In the genomic region with DNA sequence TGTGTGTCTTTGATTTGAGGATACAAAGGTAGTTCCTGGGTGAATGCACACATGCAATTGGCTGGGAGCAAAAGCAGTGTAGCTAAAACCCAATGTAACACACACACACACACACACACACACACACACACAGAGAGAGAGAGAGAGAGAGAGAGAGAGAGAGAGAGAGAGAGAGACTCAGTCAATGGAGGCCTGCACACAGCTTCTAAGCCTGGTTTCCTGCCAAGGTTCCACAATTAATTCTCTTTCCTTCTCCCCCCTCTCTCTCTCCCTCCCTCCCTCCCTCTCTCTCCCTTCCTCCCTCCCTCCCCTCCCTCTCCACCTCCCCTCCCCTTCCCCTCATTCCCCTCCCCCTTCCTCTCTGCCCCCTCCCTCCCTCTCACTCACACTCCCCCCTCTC, we compare ENCODE assay signal across 24 mouse cellular contexts.
A peak's percentile ranks its signal among the peaks of the same experiment; 100 is the strongest.
DNase-seq lines count a peak whose midpoint lies in the region; ATAC-seq and TF ChIP-seq lines count a peak whose summit lies in the region.
"Had no signal": no experiment of that assay in that cellular context is flagged by ENCODE, and none has a peak within 500 bp of the region (broad histone marks: within the 10 kb centered on the region; RNA-seq: fewer than 3 reads in every experiment).

No protein-coding gene starts in this region.

- no peak overlapping the region for H3K9ac ChIP-seq in forebrain, embryonic 11.5 days (ENCODE audit: low read length)
- H3K9ac ChIP-seq in midbrain, embryonic 11.5 days (ENCODE audit: low read length): no peak overlapping the region
- H3K9ac ChIP-seq in midbrain, embryonic 13.5 days (replicated peaks): no peak overlapping the region
- no peak overlapping the region for H3K9ac ChIP-seq in limb, embryonic 14.5 days (ENCODE audit: low read depth, low read length, severe bottlenecking)
- H3K9ac ChIP-seq: embryonic facial prominence, embryonic 13.5 days; heart, embryonic 15.5 days; hindbrain, embryonic 12.5 days had no signal

- H3K27ac ChIP-seq in forebrain, embryonic 10.5 days: peak overlapping the region; percentile 53; the same call in 1 of the 2 replicates
- H3K27ac ChIP-seq in forebrain, embryonic 11.5 days (ENCODE audit: low read depth, low read length): no peak overlapping the region
- H3K27ac ChIP-seq in heart, embryonic 10.5 days: peak overlapping the region; percentile 6; the same call in 1 of the 2 replicates
- no peak overlapping the region for H3K27ac ChIP-seq in midbrain, embryonic 11.5 days (ENCODE audit: low read depth, low read length)
- H3K27ac ChIP-seq in midbrain, embryonic 13.5 days: no peak overlapping the region
- H3K27ac ChIP-seq in limb, embryonic 14.5 days (replicated peaks; ENCODE audit: low read depth, low read length): no peak overlapping the region
- H3K27ac ChIP-seq: embryonic facial prominence, embryonic 13.5 days; heart, embryonic 15.5 days had no signal

- intact Hi-C loops in heart, postnatal 36 days (cut with DNase I): no loop called here
- intact Hi-C loops in heart, postnatal 10 days (cut with DNase I): no loop called here

- DNase-seq in forebrain, embryonic 10.5 days (ENCODE audit: extremely low spot score, low spot score): no peak
- no peak for DNase-seq in forebrain, embryonic 11.5 days (ENCODE audit: low spot score)
- no peak for DNase-seq in heart, embryonic 10.5 days (ENCODE audit: low spot score)
- no peak for DNase-seq in heart, postnatal 36 days
- DNase-seq in midbrain, embryonic 11.5 days (ENCODE audit: low spot score, missing footprints): peak; percentile 51
- DNase-seq in limb, embryonic 14.5 days (ENCODE audit: low spot score): peak; percentile 69
- DNase-seq in heart, postnatal 10 days: no peak
- DNase-seq: adrenal gland, adult 8-10 months; adrenal gland, postnatal 36 days; B cell, adult 2 months; cerebellum, adult 11 months; cerebellum, adult 8-10 months; cerebellum, postnatal 14 days; embryo, embryonic 11 days; gastrocnemius, postnatal 10 days; heart, adult 18-20 months had no signal

- no peaks in the 10 kb centered on the region for H3K36me3 ChIP-seq in forebrain, embryonic 10.5 days (replicated peaks)
- H3K36me3 ChIP-seq in forebrain, embryonic 11.5 days (ENCODE audit: control insufficient read depth, insufficient read depth, low read length): no peaks in the 10 kb centered on the region
- H3K36me3 ChIP-seq in heart, embryonic 10.5 days: no peaks in the 10 kb centered on the region
- no peaks in the 10 kb centered on the region for H3K36me3 ChIP-seq in midbrain, embryonic 11.5 days (ENCODE audit: control insufficient read depth, insufficient read depth, low read length)
- no peaks in the 10 kb centered on the region for H3K36me3 ChIP-seq in midbrain, embryonic 13.5 days
- H3K36me3 ChIP-seq in limb, embryonic 14.5 days (ENCODE audit: control insufficient read depth, insufficient read depth, low read length): no peaks in the 10 kb centered on the region
- H3K36me3 ChIP-seq: embryonic facial prominence, embryonic 13.5 days; G1E; heart, embryonic 15.5 days; hindbrain, embryonic 12.5 days had no signal

- H3K27me3 ChIP-seq in forebrain, embryonic 10.5 days (ENCODE audit: poor library complexity, severe bottlenecking): no peaks in the 10 kb centered on the region
- H3K27me3 ChIP-seq in forebrain, embryonic 11.5 days (ENCODE audit: control insufficient read depth, insufficient read depth, low read length): no peaks in the 10 kb centered on the region
- no peaks in the 10 kb centered on the region for H3K27me3 ChIP-seq in heart, embryonic 10.5 days (ENCODE audit: insufficient read depth, poor library complexity, severe bottlenecking)
- no peaks in the 10 kb centered on the region for H3K27me3 ChIP-seq in midbrain, embryonic 11.5 days (ENCODE audit: control insufficient read depth, insufficient read depth, low read length)
- no peaks in the 10 kb centered on the region for H3K27me3 ChIP-seq in midbrain, embryonic 13.5 days
- H3K27me3 ChIP-seq in limb, embryonic 14.5 days (ENCODE audit: control insufficient read depth, insufficient read depth, low read length): no peaks in the 10 kb centered on the region
- H3K27me3 ChIP-seq: embryonic facial prominence, embryonic 13.5 days; heart, embryonic 15.5 days; hindbrain, embryonic 12.5 days had no signal

- no peak for TF ChIP-seq POLR2A in limb, embryonic 14.5 days (IDR thresholded peaks at IDR 0.05; ENCODE audit: borderline replicate concordance, extremely low read depth, insufficient read depth, insufficient read length)

- H3K9me3 ChIP-seq in forebrain, embryonic 10.5 days: no peaks in the 10 kb centered on the region
- H3K9me3 ChIP-seq in forebrain, embryonic 11.5 days (ENCODE audit: control insufficient read depth, low read length): no peaks in the 10 kb centered on the region
- no peaks in the 10 kb centered on the region for H3K9me3 ChIP-seq in heart, embryonic 10.5 days
- no peaks in the 10 kb centered on the region for H3K9me3 ChIP-seq in midbrain, embryonic 11.5 days (ENCODE audit: control insufficient read depth, low read length)
- H3K9me3 ChIP-seq in midbrain, embryonic 13.5 days: no peaks in the 10 kb centered on the region
- H3K9me3 ChIP-seq in limb, embryonic 14.5 days (ENCODE audit: control insufficient read depth, low read length): no peaks in the 10 kb centered on the region
- H3K9me3 ChIP-seq: embryonic facial prominence, embryonic 13.5 days; heart, embryonic 15.5 days; hindbrain, embryonic 12.5 days had no signal

- H3K4me1 ChIP-seq in forebrain, embryonic 10.5 days: peaks cover 17% of the 10 kb centered on the region
- 0 out of 2 replicates have a peak, but pooled peaks cover 1% of the 10 kb centered on the region for H3K4me1 ChIP-seq in forebrain, embryonic 11.5 days (replicated peaks; ENCODE audit: control insufficient read depth, insufficient read depth, low read length)
- peaks cover 8% of the 10 kb centered on the region for H3K4me1 ChIP-seq in heart, embryonic 10.5 days
- H3K4me1 ChIP-seq in midbrain, embryonic 11.5 days (ENCODE audit: control insufficient read depth, insufficient read depth, low read length): no peaks in the 10 kb centered on the region
- no peaks in the 10 kb centered on the region; the same call in 1 of the 2 replicates for H3K4me1 ChIP-seq in midbrain, embryonic 13.5 days (replicated peaks)
- H3K4me1 ChIP-seq in limb, embryonic 14.5 days (ENCODE audit: control insufficient read depth, insufficient read depth, low read length): peaks cover 34% of the 10 kb centered on the region

- H3K4me3 ChIP-seq in forebrain, embryonic 10.5 days: no peak overlapping the region
- no peak overlapping the region for H3K4me3 ChIP-seq in forebrain, embryonic 11.5 days (ENCODE audit: low read depth, low read length)
- no peak overlapping the region for H3K4me3 ChIP-seq in heart, embryonic 10.5 days
- no peak overlapping the region for H3K4me3 ChIP-seq in midbrain, embryonic 11.5 days (ENCODE audit: low read depth, low read length)
- no peak overlapping the region for H3K4me3 ChIP-seq in midbrain, embryonic 13.5 days (replicated peaks)
- H3K4me3 ChIP-seq in limb, embryonic 14.5 days (replicated peaks; ENCODE audit: low read length): no peak overlapping the region
- H3K4me3 ChIP-seq: embryonic facial prominence, embryonic 13.5 days; heart, embryonic 15.5 days; hindbrain, embryonic 12.5 days had no signal

- ATAC-seq in forebrain, embryonic 11.5 days (replicated peaks; ENCODE audit: low FRiP score): no peak
- no peak for ATAC-seq in midbrain, embryonic 11.5 days (ENCODE audit: low FRiP score)
- no peak for ATAC-seq in midbrain, embryonic 13.5 days
- ATAC-seq in limb, embryonic 14.5 days (ENCODE audit: low FRiP score, low read depth): no peak
- ATAC-seq: CD4-positive, CD25-positive, alpha-beta regulatory T cell, adult 4 months; hindbrain, embryonic 16.5 days had no signal

- no peak overlapping the region for H3K4me2 ChIP-seq in forebrain, embryonic 11.5 days (ENCODE audit: low read depth, low read length, severe bottlenecking)
- no peak overlapping the region for H3K4me2 ChIP-seq in midbrain, embryonic 11.5 days
- H3K4me2 ChIP-seq in midbrain, embryonic 13.5 days (replicated peaks): no peak overlapping the region
- no peak overlapping the region for H3K4me2 ChIP-seq in limb, embryonic 14.5 days (replicated peaks; ENCODE audit: low read depth, low read length, severe bottlenecking)
- H3K4me2 ChIP-seq: embryonic facial prominence, embryonic 13.5 days; heart, embryonic 11.5 days; heart, embryonic 15.5 days; hindbrain, embryonic 12.5 days had no signal

Comparison
In these comparisons a context has a peak if more than half of its experiments do, and no peak if none do; other contexts are left out.
1. H3K27ac ChIP-seq: peak in forebrain, embryonic 10.5 days (single experiment) and heart, embryonic 10.5 days (single experiment); none in forebrain, embryonic 11.5 days (single experiment), midbrain, embryonic 11.5 days (single experiment), midbrain, embryonic 13.5 days (single experiment) and limb, embryonic 14.5 days (single experiment).
2. DNase-seq: peak in midbrain, embryonic 11.5 days (single experiment) and limb, embryonic 14.5 days (single experiment); none in forebrain, embryonic 10.5 days (single experiment), forebrain, embryonic 11.5 days (single experiment), heart, embryonic 10.5 days (single experiment), heart, postnatal 36 days (0 of 2) and heart, postnatal 10 days (0 of 2).